Mouse (Mus musculus) lung, embryonic 15.5 days (tissue): Measurements from ENCODE around the gene Caln1. TPM values are rescaled to one million over a fixed set of nuclear protein-coding genes. Genes with fewer than 3 reads are reported as not detected.

ENCODE experiments used
- ATAC-seq: fragments of 200-750 bp; cut with Nextera tagmentation; 2 replicates; pipeline ENCODE4 v1.8.0; 2017; ENCODE audit warnings: moderate number of reproducible peaks, borderline replicate concordance; ENCODE audit not compliant: low FRiP score, low TSS enrichment; ENCODE audit errors: extremely low read depth
- H3K27ac ChIP-seq: fragments of 300-500 bp; sonication (generic); 2 replicates; pipeline ENCODE4 v1.5.1; 2015; ENCODE audit warnings: moderate library complexity, mild to moderate bottlenecking, inconsistent platforms
- H3K27me3 ChIP-seq: fragments of 300-500 bp; sonication (generic); 2 replicates; pipeline ENCODE4 v1.6.1; 2015; ENCODE audit warnings: inconsistent platforms
- H3K36me3 ChIP-seq: fragments of 300-500 bp; sonication (generic); 2 replicates; pipeline ENCODE4 v1.6.1; 2015; ENCODE audit warnings: inconsistent platforms
- H3K4me1 ChIP-seq: fragments of 300-500 bp; sonication (generic); 2 replicates; pipeline ENCODE4 v1.6.1; 2015; ENCODE audit warnings: inconsistent platforms
- H3K4me2 ChIP-seq: fragments of 300-500 bp; sonication (generic); 2 replicates; pipeline ENCODE4 v1.6.1; 2015; ENCODE audit warnings: inconsistent platforms, mild to moderate bottlenecking, moderate library complexity
- H3K4me3 ChIP-seq: fragments of 300-500 bp; sonication (generic); 2 replicates; pipeline ENCODE4 v1.5.1; 2015; ENCODE audit warnings: mild to moderate bottlenecking, inconsistent platforms
- H3K9ac ChIP-seq: fragments of 300-500 bp; sonication (generic); 2 replicates; pipeline ENCODE4 v1.6.1; 2015; ENCODE audit warnings: inconsistent platforms
- H3K9me3 ChIP-seq: fragments of 300-500 bp; sonication (generic); 2 replicates; pipeline ENCODE4 v1.6.1; 2016; ENCODE audit warnings: inconsistent platforms
- WGBS: fragments of 180-500 bp; shearing (Covaris S2); methylation state at CpG from one replicate; pipeline ENCODE4 v1.1.7; 2015; 5-methylcytosine and 5-hydroxymethylcytosine counted together
- polyA plus RNA-seq: library from polyadenylated mRNA; unstranded; fragments of >200 nt; fragmentation: Nextera tagmentation; extraction: Ambion mirVana; gene quantifications from 2 replicates; pipeline ENCODE4 v1.2.1, GENCODE M21; 2015

Caln1 gene
- polyA plus RNA-seq, 1 experiment from 2014 or later: 0.26 TPM

DNA sequence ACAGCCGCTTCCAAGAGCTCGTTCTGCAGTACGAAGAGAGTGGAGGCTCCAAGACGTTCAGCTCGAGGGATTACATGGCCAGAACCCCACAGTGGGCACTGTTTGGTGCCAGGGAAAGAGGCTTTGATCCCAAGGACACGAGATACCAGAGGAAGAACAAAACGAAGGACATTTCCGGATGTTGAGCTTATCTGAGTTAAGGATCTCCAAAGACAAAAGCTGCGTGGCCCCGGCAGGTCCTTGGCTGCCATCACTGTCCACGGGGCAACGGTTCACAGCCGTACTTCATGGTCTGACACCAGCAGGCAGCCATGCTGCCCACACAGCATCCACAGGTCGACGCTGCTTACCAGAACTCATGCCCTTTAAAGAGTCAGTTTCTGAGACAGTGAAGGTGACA is 28.6 kb upstream of the Caln1 start:
- H3K27me3 ChIP-seq: no peaks in the 10 kb centered on the region

DNA sequence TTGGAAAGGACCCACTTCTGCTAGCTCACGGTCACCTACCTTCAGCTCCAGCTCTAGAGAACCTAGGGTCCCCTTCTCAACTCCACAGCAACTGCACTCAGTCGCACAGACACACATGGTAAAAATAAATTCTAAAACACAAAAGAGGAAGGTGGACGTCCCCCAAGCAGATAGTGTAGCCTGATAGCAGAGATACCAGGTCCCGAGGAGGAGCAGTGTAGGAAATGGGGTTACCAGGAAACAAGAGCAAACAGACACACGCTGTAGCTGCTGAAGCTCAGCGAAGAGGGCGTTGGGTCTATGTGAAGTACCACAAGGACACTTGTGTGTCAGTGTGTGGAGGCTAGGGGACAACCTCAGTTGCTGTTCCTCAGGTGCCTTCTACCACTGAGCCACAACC is 24.3 kb upstream of the Caln1 start:
- Histone ChIP-seq H3K9ac (no peak overlapping the region), H3K9me3 (no peaks in the 10 kb centered on the region), H3K27ac (no peak overlapping the region), H3K4me1 (no peaks in the 10 kb centered on the region), H3K27me3 (no peaks in the 10 kb centered on the region), H3K4me3 (no peak overlapping the region), H3K4me2 (no peak overlapping the region), H3K36me3 (peaks cover 9% of the 10 kb centered on the region; the same call in 1 of the 2 replicates)
- WGBS: 88% methylated on average over 7 of the region's 7 CpGs
- ATAC-seq: no peak

More for the DNA sequence above, 28.6 kb upstream of the Caln1 start:
- H3K4me3 ChIP-seq: no peak overlapping the region
- no peak for ATAC-seq
- H3K36me3 ChIP-seq: peaks cover 22% of the 10 kb centered on the region
- 87% methylated on average over 15 of the region's 15 CpGs for WGBS
- no peaks in the 10 kb centered on the region for H3K4me1 ChIP-seq
- no peak overlapping the region for H3K4me2 ChIP-seq
- H3K9ac ChIP-seq: no peak overlapping the region
- H3K9me3 ChIP-seq: no peaks in the 10 kb centered on the region
- H3K27ac ChIP-seq: no peak overlapping the region

DNA sequence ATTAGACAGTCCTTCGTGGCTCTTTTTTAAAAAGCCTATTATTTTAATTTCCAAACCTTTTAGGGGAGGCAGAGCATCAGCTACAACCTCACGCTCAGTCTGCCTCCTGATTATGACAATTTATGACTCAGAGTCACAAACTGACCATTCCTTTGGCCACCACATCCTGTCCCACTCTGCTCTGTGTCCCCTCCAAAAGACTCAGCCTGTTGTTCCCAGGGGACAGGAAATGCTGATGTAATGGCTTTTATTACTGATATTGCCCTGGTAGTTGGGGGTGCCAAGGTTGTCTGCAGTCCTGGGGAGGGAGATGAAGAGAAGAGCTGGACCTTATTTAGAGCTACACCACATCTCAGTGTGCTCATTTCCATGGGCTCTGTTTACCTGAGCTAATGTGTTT is 23.4 kb upstream of the Caln1 start:
- 78% methylated on average over 2 of the region's 2 CpGs for WGBS
- H3K4me1 ChIP-seq: no peaks in the 10 kb centered on the region
- no peak overlapping the region for H3K9ac ChIP-seq
- no peak overlapping the region for H3K27ac ChIP-seq
- no peak overlapping the region for H3K4me3 ChIP-seq
- H3K9me3 ChIP-seq: no peaks in the 10 kb centered on the region
- H3K27me3 ChIP-seq: no peaks in the 10 kb centered on the region
- peaks cover 9% of the 10 kb centered on the region; the same call in 1 of the 2 replicates for H3K36me3 ChIP-seq
- no peak for ATAC-seq
- no peak overlapping the region for H3K4me2 ChIP-seq

DNA sequence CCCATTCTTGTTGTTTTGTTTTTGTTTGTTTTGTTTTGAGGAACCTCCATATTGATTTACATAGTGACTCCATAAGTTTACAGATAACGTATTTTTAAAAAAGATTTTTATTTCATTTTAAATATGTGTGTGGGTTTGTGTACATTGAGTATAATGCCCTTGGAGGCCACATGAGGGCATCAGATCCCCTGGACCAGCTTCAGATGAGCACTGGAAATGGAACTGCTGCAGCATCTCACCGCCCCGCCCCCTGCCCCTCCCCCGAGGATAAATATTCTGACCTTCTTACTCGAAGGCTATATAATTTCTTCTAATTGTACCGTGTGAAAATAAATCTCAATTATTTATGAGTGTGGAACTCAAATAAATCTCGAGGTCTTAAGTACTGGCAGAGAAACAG is 14.0 kb upstream of the Caln1 start:
- Histone ChIP-seq H3K4me2 (no peak overlapping the region), H3K4me1 (no peaks in the 10 kb centered on the region), H3K36me3 (no peaks in the 10 kb centered on the region), H3K27me3 (no peaks in the 10 kb centered on the region), H3K9ac (no peak overlapping the region), H3K27ac (no peak overlapping the region), H3K4me3 (no peak overlapping the region), H3K9me3 (no peaks in the 10 kb centered on the region)
- ATAC-seq: no peak
- 44% methylated on average over 7 of the region's 7 CpGs for WGBS

DNA sequence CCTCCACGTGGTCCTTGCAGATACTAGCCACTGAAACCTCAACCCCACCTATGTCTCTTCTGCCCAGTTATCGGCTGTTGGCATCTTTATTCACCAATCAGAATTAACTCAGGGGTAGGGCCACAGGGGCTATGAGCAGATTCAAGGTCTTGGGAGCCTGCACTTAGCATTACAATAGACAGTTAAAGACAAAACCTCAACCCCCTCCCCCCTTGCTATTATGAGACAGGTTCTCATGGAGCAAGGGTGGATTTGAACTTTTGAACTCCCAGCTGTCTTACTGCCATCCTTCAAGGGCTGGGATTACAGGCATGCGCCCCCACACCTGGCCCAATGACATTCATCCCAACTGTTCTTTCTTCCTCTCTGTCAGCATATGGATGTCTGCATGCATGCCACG is 6.1 kb upstream of the Caln1 start:
- ATAC-seq: no peak
- no peaks in the 10 kb centered on the region for H3K4me1 ChIP-seq
- 63% methylated on average over 4 of the region's 4 CpGs for WGBS
- no peak overlapping the region for H3K4me3 ChIP-seq
- no peak overlapping the region for H3K27ac ChIP-seq
- no peak overlapping the region for H3K9ac ChIP-seq
- no peak overlapping the region for H3K4me2 ChIP-seq
- H3K27me3 ChIP-seq: no peaks in the 10 kb centered on the region
- H3K36me3 ChIP-seq: no peaks in the 10 kb centered on the region
- H3K9me3 ChIP-seq: no peaks in the 10 kb centered on the region

DNA sequence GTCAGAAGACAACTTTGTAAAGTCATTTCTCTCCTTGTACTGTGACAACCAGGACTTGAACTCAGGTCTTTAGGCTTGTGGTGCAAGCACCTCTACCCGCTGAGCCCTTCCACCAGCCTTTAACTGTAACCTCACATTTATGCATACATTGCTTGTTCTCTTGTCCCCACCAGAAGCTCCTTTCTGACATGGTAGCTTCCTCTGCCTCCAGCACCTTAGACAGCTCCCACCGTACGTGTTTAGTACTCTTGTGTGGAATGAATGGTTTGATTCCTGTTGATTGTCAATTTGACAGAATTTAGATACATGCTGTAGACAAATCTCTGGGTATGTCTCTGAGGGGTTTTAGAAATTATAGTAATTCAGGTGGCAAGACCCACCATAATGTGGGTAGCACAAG is 5.5 kb upstream of the Caln1 start:
- 35% methylated on average over 3 of the region's 3 CpGs for WGBS
- Histone ChIP-seq H3K4me2 (no peak overlapping the region), H3K9ac (no peak overlapping the region)

DNA sequence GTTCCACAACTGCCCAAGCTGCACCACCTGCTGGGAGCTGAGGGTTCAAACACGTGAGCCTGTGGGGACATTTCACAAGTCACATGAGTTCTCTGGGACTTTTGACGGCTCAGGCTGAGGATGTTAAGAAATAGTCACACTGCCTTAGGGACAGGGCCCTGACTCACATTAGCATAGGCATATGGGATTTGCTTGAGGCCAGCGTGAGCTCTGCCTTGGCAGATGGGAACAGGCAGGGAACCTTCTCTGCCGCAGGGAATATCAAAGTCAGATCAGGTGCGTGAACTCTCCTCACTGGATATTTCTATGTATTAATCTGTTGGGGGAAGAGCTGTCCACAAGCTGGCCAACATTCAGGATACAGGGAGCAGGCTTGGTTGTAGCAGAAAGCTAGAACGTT is 1.0 kb upstream of the Caln1 start:
- Histone ChIP-seq H3K4me3 (no peak overlapping the region), H3K4me1 (no peaks in the 10 kb centered on the region), H3K9ac (no peak overlapping the region), H3K27ac (no peak overlapping the region), H3K9me3 (no peaks in the 10 kb centered on the region), H3K4me2 (no peak overlapping the region), H3K36me3 (no peaks in the 10 kb centered on the region), H3K27me3 (no peaks in the 10 kb centered on the region)
- no peak for ATAC-seq
- WGBS: 71% methylated on average over 6 of the region's 6 CpGs

More for the DNA sequence above, 5.5 kb upstream of the Caln1 start:
- no peaks in the 10 kb centered on the region for H3K36me3 ChIP-seq
- H3K4me1 ChIP-seq: no peaks in the 10 kb centered on the region
- H3K9me3 ChIP-seq: no peaks in the 10 kb centered on the region
- no peak overlapping the region for H3K27ac ChIP-seq
- no peak for ATAC-seq
- no peak overlapping the region for H3K4me3 ChIP-seq
- H3K27me3 ChIP-seq: no peaks in the 10 kb centered on the region

DNA sequence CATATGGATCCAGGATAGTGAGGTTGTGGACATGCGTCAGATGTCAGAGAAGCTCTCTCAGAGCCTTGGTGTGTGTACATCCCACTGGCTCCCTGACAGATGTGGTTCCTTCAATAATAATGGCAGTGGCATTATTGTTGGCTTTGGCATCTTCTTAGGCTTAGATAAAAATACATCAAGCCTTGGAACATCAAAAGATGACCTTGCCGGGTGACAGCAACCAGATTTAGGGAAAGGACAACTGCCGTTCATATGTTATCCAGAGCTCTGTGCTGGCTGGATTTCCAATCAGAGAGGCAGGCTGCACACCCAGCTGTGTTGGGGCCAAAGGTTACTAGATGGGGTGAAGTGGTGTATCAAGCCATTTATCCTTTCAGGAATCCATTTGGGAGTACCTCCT is 6.2 kb downstream of the Caln1 start:
- no peaks in the 10 kb centered on the region for H3K27me3 ChIP-seq
- WGBS: 90% methylated on average over 3 of the region's 3 CpGs

DNA sequence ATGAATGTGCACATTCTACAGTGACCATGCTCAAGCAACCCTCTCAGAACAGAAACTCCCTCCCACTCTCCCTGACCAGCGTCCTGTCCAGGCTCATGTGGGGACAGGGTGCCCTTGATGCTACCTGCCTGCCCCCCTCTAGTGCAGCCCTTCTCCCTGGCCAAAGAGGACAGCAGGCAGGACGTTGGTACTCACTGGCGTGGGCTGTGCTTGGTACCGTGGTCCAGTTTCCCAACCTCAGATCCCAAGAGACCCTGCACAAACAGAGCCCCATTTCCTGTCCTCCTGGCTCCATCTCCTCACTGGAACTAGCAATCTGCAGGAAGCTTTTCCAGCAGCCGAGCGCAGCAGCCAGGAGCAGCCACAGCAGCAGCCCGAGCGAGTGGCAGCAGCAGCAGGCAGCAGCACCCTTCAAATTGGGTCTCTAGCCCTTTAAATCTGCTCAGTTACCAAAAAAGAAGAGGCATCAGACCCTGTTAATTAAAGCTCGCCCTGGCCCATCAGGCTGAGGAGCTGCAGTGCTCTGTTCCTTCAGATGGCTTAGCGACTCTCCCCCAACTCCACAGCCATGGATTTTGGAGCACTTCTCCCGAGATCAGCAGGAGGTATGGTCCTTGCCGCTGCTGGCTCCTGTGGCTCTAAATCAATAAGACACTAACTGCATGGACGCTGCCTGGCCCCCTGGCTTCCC is 15.1 kb downstream of the Caln1 start, which contains the start of gene A330070K13Rik:
Gene A330070K13Rik (minus strand): TSS at position 410 of the 691 bp plus-strand sequence.
- 12% methylated on average over 13 of the region's 13 CpGs for WGBS
- Histone ChIP-seq H3K36me3 (no peaks in the 10 kb centered on the region), H3K27ac (no peak within 1 kb of the TSS), H3K9me3 (no peaks in the 10 kb centered on the region), H3K4me3 (no peak within 1 kb of the TSS), H3K27me3 (no peaks in the 10 kb centered on the region), H3K4me1 (no peaks in the 10 kb centered on the region), H3K9ac (no peak within 1 kb of the TSS), H3K4me2 (no peak within 1 kb of the TSS)
- ATAC-seq: no peak

More for the DNA sequence above, 6.2 kb downstream of the Caln1 start:
- no peak overlapping the region for H3K4me2 ChIP-seq
- H3K36me3 ChIP-seq: no peaks in the 10 kb centered on the region
- H3K9me3 ChIP-seq: no peaks in the 10 kb centered on the region
- no peak overlapping the region for H3K9ac ChIP-seq
- no peak overlapping the region for H3K4me3 ChIP-seq
- no peak for ATAC-seq
- H3K4me1 ChIP-seq: no peaks in the 10 kb centered on the region
- no peak overlapping the region for H3K27ac ChIP-seq

DNA sequence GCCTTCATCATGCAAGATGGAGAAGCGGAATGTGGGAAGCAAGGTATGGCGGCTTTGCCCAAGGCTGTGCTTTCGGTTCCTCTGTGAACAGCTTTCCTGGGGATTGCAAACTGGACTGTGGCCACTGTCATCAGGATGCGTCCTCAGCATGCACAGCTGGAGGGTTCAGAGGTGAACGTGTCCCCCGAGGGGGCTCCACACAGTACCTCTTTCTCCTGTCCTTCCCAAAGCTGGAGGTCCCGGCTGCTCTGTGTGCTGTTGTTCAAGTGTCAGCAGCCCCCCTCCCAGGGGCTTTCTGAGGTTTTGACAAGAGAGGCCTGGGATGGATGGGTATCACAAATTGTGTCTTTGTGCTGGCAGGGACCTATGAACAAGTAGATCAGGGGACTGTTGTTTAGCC is 17.2 kb downstream of the Caln1 start:
- Histone ChIP-seq H3K9ac (no peak overlapping the region), H3K36me3 (no peaks in the 10 kb centered on the region), H3K9me3 (no peaks in the 10 kb centered on the region), H3K4me1 (no peaks in the 10 kb centered on the region), H3K27me3 (no peaks in the 10 kb centered on the region), H3K4me3 (no peak overlapping the region), H3K4me2 (no peak overlapping the region), H3K27ac (no peak overlapping the region)
- no peak for ATAC-seq
- WGBS: 72% methylated on average over 7 of the region's 7 CpGs

DNA sequence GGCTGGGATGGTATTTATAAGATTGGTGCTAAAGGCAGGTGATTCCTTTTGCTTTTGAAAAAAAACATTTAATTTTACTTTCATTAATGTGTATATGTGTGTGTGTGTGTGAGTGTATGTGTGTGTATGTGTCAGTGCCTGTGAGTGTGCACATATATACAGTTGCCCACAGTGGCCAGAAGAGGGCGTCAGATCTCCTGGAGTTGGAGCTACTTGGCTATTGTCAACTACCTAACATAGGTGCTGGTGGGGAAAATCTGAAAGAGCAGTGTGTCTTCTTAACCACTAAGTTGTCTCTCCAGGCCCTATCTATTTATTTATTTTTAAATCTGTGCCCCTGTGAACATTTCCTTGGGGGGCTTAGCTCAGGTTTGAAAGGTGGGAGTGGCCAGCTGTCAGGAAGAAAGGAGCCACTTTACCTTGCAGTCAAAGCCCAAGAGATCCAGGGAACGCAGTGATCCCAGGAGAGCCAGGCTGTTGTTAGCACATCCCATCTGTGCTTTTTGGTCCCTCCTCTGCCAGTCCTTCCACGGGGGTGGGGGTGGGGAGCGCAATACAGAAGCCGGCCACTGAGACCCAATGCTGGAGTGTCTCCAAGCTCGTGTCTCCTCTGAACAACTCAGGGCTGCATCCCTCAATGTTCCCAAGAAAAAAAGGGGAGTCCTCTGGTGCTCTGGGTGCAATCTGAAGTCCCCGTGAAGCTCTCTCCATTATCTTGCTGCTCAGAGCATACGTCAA is 24.5 kb downstream of the Caln1 start:
- no peak overlapping the region for H3K4me2 ChIP-seq
- H3K27ac ChIP-seq: no peak overlapping the region
- no peak overlapping the region for H3K4me3 ChIP-seq
- no peak overlapping the region for H3K9ac ChIP-seq
- WGBS: 38% methylated on average over 8 of the region's 8 CpGs
- ATAC-seq: no peak; the same call in 1 of the 2 replicates
- no peaks in the 10 kb centered on the region for H3K36me3 ChIP-seq
- H3K4me1 ChIP-seq: no peaks in the 10 kb centered on the region
- H3K9me3 ChIP-seq: no peaks in the 10 kb centered on the region
- H3K27me3 ChIP-seq: no peaks in the 10 kb centered on the region

DNA sequence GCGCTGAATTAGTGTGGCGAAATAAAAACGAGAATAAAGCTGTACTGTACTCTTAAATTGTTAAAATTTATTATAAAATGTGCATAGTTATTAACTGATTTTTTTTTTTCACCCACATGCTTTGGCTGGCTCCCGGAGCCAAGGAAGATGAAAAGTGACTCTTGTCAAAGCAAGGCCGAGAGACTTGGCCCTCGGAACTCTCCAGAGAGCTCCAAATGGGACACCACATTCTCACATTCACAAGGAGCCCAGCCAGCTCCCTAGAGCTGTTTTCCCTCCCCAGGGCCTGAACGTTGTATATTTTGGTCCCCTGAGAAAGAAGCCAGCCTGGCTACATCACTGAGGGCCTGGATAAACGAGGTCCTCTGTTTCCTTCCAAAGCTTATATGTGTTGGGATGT is 25.1 kb downstream of the Caln1 start:
- Histone ChIP-seq H3K27me3 (no peaks in the 10 kb centered on the region), H3K4me3 (no peak overlapping the region), H3K27ac (no peak overlapping the region), H3K4me2 (no peak overlapping the region), H3K9ac (no peak overlapping the region), H3K36me3 (no peaks in the 10 kb centered on the region), H3K4me1 (no peaks in the 10 kb centered on the region), H3K9me3 (no peaks in the 10 kb centered on the region)
- no peak for ATAC-seq
- WGBS: 51% methylated on average over 8 of the region's 8 CpGs
